Mouse (Mus musculus) spleen, adult 2 months (tissue): ENCODE measurements at regions not wholly inside any gene's neighbourhood (a gene's known extent, or its start where the extent isn't known, plus 50 kb on each side); places are given as distances from the start of the nearest gene placed in this dataset.

Source experiments
- CTCF ChIP-seq: fragments of 200-500 bp; IDR thresholded peaks from 2 replicates; pipeline ENCODE4 v1.5.1; 2011; ENCODE audit warnings: mild to moderate bottlenecking, inconsistent platforms; ENCODE audit not compliant: insufficient read depth, insufficient read length, insufficient replicate concordance; ENCODE audit errors: extremely low read depth
- POLR2A ChIP-seq: fragments of 200-500 bp; IDR thresholded peaks from 2 replicates; pipeline ENCODE4 v1.6.1; 2011; ENCODE audit warnings: low read depth, low read length, inconsistent platforms

DNA sequence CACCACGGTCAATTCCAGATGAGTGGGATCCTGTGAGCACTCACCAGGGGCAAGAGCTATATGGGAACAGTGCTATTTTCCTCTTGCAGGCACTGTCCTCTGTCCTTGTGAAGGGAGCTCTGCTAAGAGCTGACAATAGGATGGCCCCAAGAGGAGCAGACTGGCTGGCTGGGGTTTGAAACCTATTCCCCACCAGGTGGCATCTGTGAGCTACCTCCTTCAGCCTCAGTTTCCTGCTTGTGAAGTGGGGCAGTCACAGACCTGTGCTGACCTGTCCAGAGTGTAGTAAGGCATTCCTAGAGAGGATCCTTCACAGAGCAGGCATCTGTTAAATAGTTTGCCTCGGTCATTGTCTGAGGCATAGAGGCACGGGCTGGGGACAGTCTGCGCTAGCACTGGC lies 71.8 kb upstream of the Lrpap1 start:
- no peak for TF ChIP-seq CTCF
- TF ChIP-seq POLR2A: no peak
